Mouse (Mus musculus) CD4-positive, CD25-positive, alpha-beta regulatory T cell, adult 9 weeks (primary cell): ENCODE data around the gene Mas1. TPM values are rescaled to one million over a fixed set of nuclear protein-coding genes. Genes with fewer than 3 reads are reported as not detected.

Experiments used
- polyA plus RNA-seq: library from polyadenylated mRNA; unstranded; fragments of 100-300 nt; shearing (Covaris generic); gene quantifications from one replicate; pipeline ENCODE4 v1.2.1, GENCODE M21; 2017

Mas1 gene
- not detected for polyA plus RNA-seq

GRCm38 (mm10) chr17:12868043-12868442, at the start of gene Mas1:
Gene Mas1 (minus strand): TSS chr17:12868143.

GRCm38 (mm10) chr17:12915881-12916583, 48.1 kb upstream of the Mas1 start, which contains the start of gene Mrpl18:
Gene Mrpl18 (minus strand): TSS chr17:12916345.

GRCm38 (mm10) chr17:12915488-12915880, 47.5 kb upstream of the Mas1 start, which contains the start of gene Tcp1:
Gene Tcp1 (plus strand): TSS chr17:12915701.

GRCm38 (mm10) chr17:12909361-12910280, 41.7 kb upstream of the Mas1 start, which contains the start of gene Pnldc1:
Gene Pnldc1 (minus strand): TSS chr17:12910230.

GRCm38 (mm10) chr17:12875734-12876133, 7.8 kb upstream of the Mas1 start, which contains the start of gene Mrgprh:
Gene Mrgprh (plus strand): TSS chr17:12876034.

Other genes with a start within 250 kb of the Mas1 start
- not detected for gene Slc22a1, start 192.3 kb downstream of the Mas1 start, polyA plus RNA-seq
- 34.5 TPM for gene Igf2r, start 98.5 kb downstream of the Mas1 start, polyA plus RNA-seq
- gene Mrgprh, start 7.9 kb upstream of the Mas1 start, polyA plus RNA-seq, result not detected
- 0.41 TPM for gene Pnldc1, start 42.1 kb upstream of the Mas1 start, polyA plus RNA-seq
- 255 TPM for gene Tcp1, start 47.6 kb upstream of the Mas1 start, polyA plus RNA-seq
- gene Mrpl18, start 48.2 kb upstream of the Mas1 start, polyA plus RNA-seq, result 164 TPM
- gene Acat3, start 72.5 kb upstream of the Mas1 start, polyA plus RNA-seq, result 1.4 TPM
- gene Acat2, start 92.6 kb upstream of the Mas1 start, polyA plus RNA-seq, result 47.0 TPM
- gene Wtap, start 126.0 kb upstream of the Mas1 start, polyA plus RNA-seq, result 17.3 TPM
- 132 TPM for gene Sod2, start 138.7 kb upstream of the Mas1 start, polyA plus RNA-seq
- not detected for gene Gpr31b, start 184.2 kb upstream of the Mas1 start, polyA plus RNA-seq
- gene Tcp10b, start 193.0 kb upstream of the Mas1 start, polyA plus RNA-seq, result 0.31 TPM